Mouse (Mus musculus) small intestine, adult 2 months (tissue): ENCODE results near the gene Pde4a. TPM values are rescaled to one million over a fixed set of nuclear protein-coding genes. Genes with fewer than 3 reads are reported as not detected.

Experiments
- H3K27ac ChIP-seq: fragments of 200-500 bp; 2 replicates; pipeline ENCODE4 v1.5.1; 2012; ENCODE audit warnings: low read depth, low read length, control low read depth, inconsistent platforms; ENCODE audit not compliant: insufficient read depth
- H3K27me3 ChIP-seq: fragments of 200-500 bp; 2 replicates; pipeline ENCODE4 v1.6.1; 2012; ENCODE audit warnings: mild to moderate bottlenecking, moderate library complexity, low read length, inconsistent platforms; ENCODE audit not compliant: control insufficient read depth, insufficient read depth
- H3K36me3 ChIP-seq: fragments of 200-500 bp; 2 replicates; pipeline ENCODE4 v1.6.1; 2012; ENCODE audit warnings: mild to moderate bottlenecking, low read length, control low read depth, inconsistent platforms; ENCODE audit not compliant: control insufficient read depth, insufficient read depth
- H3K4me1 ChIP-seq: fragments of 200-500 bp; 2 replicates; pipeline ENCODE4 v1.6.1; 2012; ENCODE audit warnings: low read length, inconsistent platforms, mixed read lengths; ENCODE audit not compliant: control insufficient read depth, insufficient read depth, insufficient read length
- H3K4me3 ChIP-seq: fragments of 200-500 bp; 2 replicates; pipeline ENCODE4 v1.5.1; 2012; ENCODE audit warnings: low read depth, mild to moderate bottlenecking, control low read depth, inconsistent platforms, low read length, moderate library complexity
- CTCF ChIP-seq: fragments of 200-500 bp; IDR thresholded peaks from 2 replicates; pipeline ENCODE4 v1.5.1; 2012; ENCODE audit warnings: low read depth, mild to moderate bottlenecking, control low read depth, inconsistent platforms, low read length, moderate library complexity, mixed read lengths; ENCODE audit not compliant: insufficient replicate concordance, insufficient read length; ENCODE audit errors: extremely low read depth
- POLR2A ChIP-seq: fragments of 200-500 bp; IDR thresholded peaks from 2 replicates; pipeline ENCODE4 v1.6.1; 2012; ENCODE audit warnings: low read depth, mild to moderate bottlenecking, control low read depth, inconsistent platforms, low read length, moderate library complexity
- WGBS: fragments of 180-500 bp; shearing (Covaris S2); methylation state at CpG from one replicate; pipeline ENCODE4 v1.1.7; 2018; 5-methylcytosine and 5-hydroxymethylcytosine counted together
- polyA plus RNA-seq: library from polyadenylated mRNA; depleted of rRNA; stranded (reverse); fragments of >200 nt; gene quantifications from 2 replicates; pipeline ENCODE4 v1.2.3, GENCODE M21; 2012

The Pde4a gene
- polyA plus RNA-seq, 1 experiment, result 5.1 TPM

GRCm38 (mm10) chr9:21239465-21239848 lies 73.9 kb downstream of the Pde4a start:
- Histone ChIP-seq H3K27me3 (peaks cover 17% of the 10 kb centered on the region), H3K27ac (peak overlapping the region; percentile 83), H3K36me3 (peaks cover under 1% of the 10 kb centered on the region; the same call in 1 of the 2 replicates), H3K4me3 (peak overlapping the region; percentile 85), H3K4me1 (peaks cover 25% of the 10 kb centered on the region)
- 28% methylated on average over 4 of the region's 4 CpGs for WGBS
- TF ChIP-seq CTCF (no peak), POLR2A (no peak)

- TF ChIP-seq CTCF (peak; percentile 99; the same call in 1 of the 2 replicates), POLR2A (no peak)
- H3K36me3 ChIP-seq, result no peaks in the 10 kb centered on the region
- peaks cover 20% of the 10 kb centered on the region for H3K4me1 ChIP-seq
- H3K27me3 ChIP-seq, result peaks cover 30% of the 10 kb centered on the region
- H3K27ac ChIP-seq, result no peak overlapping the region
- WGBS, result 5% methylated on average over 11 of the region's 11 CpGs
- H3K4me3 ChIP-seq, result no peak overlapping the region
These were observed 75.8 kb downstream of the Pde4a start for GRCm38 (mm10) chr9:21241343-21241742.

GRCm38 (mm10) chr9:21243826-21244427 lies 78.4 kb downstream of the Pde4a start:
- WGBS, result 10% methylated on average over 42 of the region's 42 CpGs
- Histone ChIP-seq H3K36me3 (no peaks in the 10 kb centered on the region), H3K27me3 (peaks cover 42% of the 10 kb centered on the region), H3K4me1 (peaks cover 12% of the 10 kb centered on the region), H3K4me3 (peak overlapping the region; percentile 55), H3K27ac (no peak overlapping the region)
- TF ChIP-seq CTCF (no peak), POLR2A (no peak)

GRCm38 (mm10) chr9:21244428-21245112 lies 79.1 kb downstream of the Pde4a start:
- no peaks in the 10 kb centered on the region for H3K36me3 ChIP-seq
- H3K27me3 ChIP-seq, result peaks cover 47% of the 10 kb centered on the region
- no peak overlapping the region for H3K27ac ChIP-seq
- no peak for TF ChIP-seq CTCF
- no peak for TF ChIP-seq POLR2A
- 1% methylated on average over 72 of the region's 72 CpGs for WGBS
- peaks cover 12% of the 10 kb centered on the region for H3K4me1 ChIP-seq
- peak overlapping the region; percentile 55 for H3K4me3 ChIP-seq

- no peaks in the 10 kb centered on the region for H3K36me3 ChIP-seq
- H3K27me3 ChIP-seq, result peaks cover 50% of the 10 kb centered on the region
- 3% methylated on average over 16 of the region's 16 CpGs for WGBS
- no peak for TF ChIP-seq POLR2A
- TF ChIP-seq CTCF, result no peak
- peak overlapping the region; percentile 55 for H3K4me3 ChIP-seq
- peaks cover 12% of the 10 kb centered on the region for H3K4me1 ChIP-seq
- H3K27ac ChIP-seq, result no peak overlapping the region
These were observed 79.6 kb downstream of the Pde4a start for GRCm38 (mm10) chr9:21245113-21245487.

GRCm38 (mm10) chr9:21246342-21246741 lies 80.8 kb downstream of the Pde4a start:
- Histone ChIP-seq H3K4me1 (peaks cover 12% of the 10 kb centered on the region), H3K27me3 (peaks cover 50% of the 10 kb centered on the region), H3K36me3 (no peaks in the 10 kb centered on the region), H3K27ac (no peak overlapping the region), H3K4me3 (no peak overlapping the region)
- WGBS, result 100% methylated on average over 1 of the region's 1 CpGs
- TF ChIP-seq POLR2A (no peak), CTCF (no peak)

- H3K27ac ChIP-seq, result no peak within 1 kb of the TSS
- peak within 1 kb of the TSS; percentile 57 for H3K4me3 ChIP-seq
- peaks cover 44% of the 10 kb centered on the region for H3K27me3 ChIP-seq
- WGBS, result 2% methylated on average over 29 of the region's 30 CpGs
- peaks cover 12% of the 10 kb centered on the region for H3K4me1 ChIP-seq
- no peaks in the 10 kb centered on the region for H3K36me3 ChIP-seq
- TF ChIP-seq CTCF (no peak), POLR2A (no peak)
These were observed 82.8 kb downstream of the Pde4a start, which contains the start of gene S1pr5 for GRCm38 (mm10) chr9:21248326-21248725. TSS of gene S1pr5 (minus strand) at chr9:21248443.
